Mouse (Mus musculus) cerebellum, adult 2 months (tissue): ENCODE data around the gene Enox1. TPM values are rescaled to one million over a fixed set of nuclear protein-coding genes. Genes with fewer than 3 reads are reported as not detected.

Source experiments
- DNase-seq, 2 experiments: peaks; one replicate each; pipeline ENCODE4 v3.0.0; 2021
- H3K27ac ChIP-seq: fragments of 200-500 bp; 2 replicates; pipeline ENCODE4 v1.5.1; 2012; ENCODE audit warnings: low read length, control low read depth, inconsistent platforms; ENCODE audit not compliant: insufficient read depth
- H3K27me3 ChIP-seq: fragments of 200-500 bp; 2 replicates; pipeline ENCODE4 v1.6.1; 2012; ENCODE audit warnings: inconsistent platforms, mild to moderate bottlenecking, low read length, moderate library complexity; ENCODE audit not compliant: control insufficient read depth, insufficient read depth
- H3K4me1 ChIP-seq: fragments of 200-500 bp; 2 replicates; pipeline ENCODE4 v1.6.1; 2011; ENCODE audit warnings: low read length; ENCODE audit not compliant: control insufficient read depth, insufficient read depth
- H3K4me3 ChIP-seq: fragments of 200-500 bp; replicated peaks from 2 replicates; pipeline ENCODE3; 2011; ENCODE audit warnings: mild to moderate bottlenecking, low read depth, low read length, control low read depth; ENCODE audit not compliant: insufficient read depth
- CTCF ChIP-seq: fragments of 200-500 bp; IDR thresholded peaks from 2 replicates; pipeline ENCODE4 v1.5.1; 2011; ENCODE audit warnings: low read depth, mild to moderate bottlenecking, control low read depth, low read length, moderate library complexity, borderline replicate concordance; ENCODE audit not compliant: insufficient read depth
- POLR2A ChIP-seq: fragments of 200-500 bp; IDR thresholded peaks from 2 replicates; pipeline ENCODE4 v1.6.1; 2011; ENCODE audit warnings: low read length, control low read depth, borderline replicate concordance; ENCODE audit not compliant: insufficient read depth
- WGBS: fragments of 180-500 bp; shearing (Covaris S2); methylation state at CpG from one replicate; pipeline ENCODE4 v1.1.7; 2018; 5-methylcytosine and 5-hydroxymethylcytosine counted together
- polyA plus RNA-seq: library from polyadenylated mRNA; depleted of rRNA; stranded (reverse); fragments of >200 nt; gene quantifications from 2 replicates; pipeline ENCODE4 v1.2.3, GENCODE M21; 2012

The Enox1 gene
- polyA plus RNA-seq, 1 experiment, result 15.2 TPM

GRCm38 (mm10) chr14:77509924-77510323, 353.4 kb downstream of the Enox1 start:
- no peak for TF ChIP-seq CTCF
- no peak for TF ChIP-seq POLR2A
- H3K27me3 ChIP-seq, result no peaks in the 10 kb centered on the region
- H3K4me1 ChIP-seq, result peaks cover 6% of the 10 kb centered on the region
- 93% methylated on average over 3 of the region's 3 CpGs for WGBS
- no peak for DNase-seq
- H3K4me3 ChIP-seq, result no peak overlapping the region
- H3K27ac ChIP-seq, result no peak overlapping the region

GRCm38 (mm10) chr14:77511137-77511870, 354.7 kb downstream of the Enox1 start:
- Histone ChIP-seq H3K4me1 (peaks cover 6% of the 10 kb centered on the region), H3K4me3 (no peak overlapping the region), H3K27me3 (no peaks in the 10 kb centered on the region), H3K27ac (no peak overlapping the region)
- no peak for TF ChIP-seq CTCF
- no peak for TF ChIP-seq POLR2A
- WGBS, result 92% methylated on average over 7 of the region's 7 CpGs
- no peak for DNase-seq

GRCm38 (mm10) chr14:77518017-77518416, 361.5 kb downstream of the Enox1 start:
- Histone ChIP-seq H3K27me3 (no peaks in the 10 kb centered on the region), H3K4me1 (no peaks in the 10 kb centered on the region), H3K4me3 (no peak overlapping the region), H3K27ac (no peak overlapping the region)
- no peak for TF ChIP-seq POLR2A
- no peak for TF ChIP-seq CTCF
- no peak for DNase-seq
- 84% methylated on average over 4 of the region's 4 CpGs for WGBS

DNA sequence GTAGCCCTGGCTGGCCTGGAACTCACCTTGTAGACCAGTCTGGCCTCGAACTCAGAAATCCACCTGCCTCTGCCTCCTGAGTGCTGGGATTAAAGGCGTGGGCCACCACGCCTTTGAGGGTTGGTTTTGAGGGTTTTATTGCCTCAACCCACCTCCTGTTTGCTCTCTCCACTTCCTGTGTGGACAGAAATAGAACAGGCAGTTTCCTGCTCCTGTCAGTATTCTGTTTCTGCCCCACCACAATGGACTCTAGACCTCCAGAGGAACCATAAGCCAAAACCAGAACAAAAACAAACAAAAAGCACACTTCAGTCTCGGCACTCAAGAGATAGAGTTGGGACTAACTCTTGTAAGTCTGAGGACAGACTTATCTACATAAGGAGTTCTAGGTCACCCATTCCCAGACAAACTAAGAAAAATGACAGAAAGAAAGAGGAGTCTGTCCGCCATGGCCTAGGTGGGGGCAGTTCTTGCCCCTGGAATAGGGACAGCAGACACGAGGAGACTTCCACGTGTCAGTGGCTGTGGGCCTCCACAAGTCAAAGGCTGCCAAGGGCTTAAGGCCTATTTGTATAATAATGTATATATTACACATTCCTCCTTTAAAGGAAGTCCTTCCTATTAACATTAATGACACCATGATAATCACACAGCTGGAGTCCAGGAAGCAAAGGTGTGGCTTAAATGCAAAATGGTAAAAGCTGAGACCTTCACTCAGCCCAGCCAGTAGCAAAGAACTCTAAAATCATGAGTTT, 362.6 kb downstream of the Enox1 start:
- no peak for TF ChIP-seq POLR2A

GRCm38 (mm10) chr14:77519701-77520100, 363.1 kb downstream of the Enox1 start:
- TF ChIP-seq POLR2A (no peak), CTCF (no peak)
- no peaks in the 10 kb centered on the region for H3K4me1 ChIP-seq
- 89% methylated on average over 1 of the region's 1 CpGs for WGBS
- DNase-seq, result no peak
- H3K27me3 ChIP-seq, result no peaks in the 10 kb centered on the region
- H3K27ac ChIP-seq, result no peak overlapping the region
- no peak overlapping the region for H3K4me3 ChIP-seq

More for the DNA sequence above, 362.6 kb downstream of the Enox1 start:
- Histone ChIP-seq H3K4me3 (no peak overlapping the region), H3K27ac (no peak overlapping the region), H3K4me1 (no peaks in the 10 kb centered on the region), H3K27me3 (no peaks in the 10 kb centered on the region)
- 96% methylated on average over 7 of the region's 7 CpGs for WGBS
- DNase-seq, result no peak

DNA sequence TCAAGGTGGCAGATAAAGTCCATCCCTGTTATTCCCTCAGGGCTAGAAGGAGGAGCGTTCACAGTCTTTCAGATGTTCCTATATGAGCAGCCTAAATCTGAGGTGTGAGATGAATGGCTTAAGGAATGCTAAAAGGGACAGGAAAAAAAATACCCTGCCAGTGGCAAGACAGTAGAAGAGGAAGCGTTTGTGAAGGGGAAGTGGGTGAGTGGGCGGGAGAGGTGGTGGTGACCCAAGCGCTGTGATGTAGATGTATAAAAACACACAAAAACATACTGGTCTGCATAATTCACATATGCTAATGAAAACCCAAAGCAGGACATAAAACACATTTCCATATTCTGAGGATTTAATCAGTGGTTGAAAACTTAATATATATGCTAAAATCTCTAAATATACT, 367.7 kb downstream of the Enox1 start:
- no peak for DNase-seq
- TF ChIP-seq CTCF (no peak), POLR2A (no peak)
- Histone ChIP-seq H3K4me3 (no peak overlapping the region), H3K27me3 (no peaks in the 10 kb centered on the region), H3K27ac (no peak overlapping the region), H3K4me1 (no peaks in the 10 kb centered on the region)
- 92% methylated on average over 4 of the region's 4 CpGs for WGBS

DNA sequence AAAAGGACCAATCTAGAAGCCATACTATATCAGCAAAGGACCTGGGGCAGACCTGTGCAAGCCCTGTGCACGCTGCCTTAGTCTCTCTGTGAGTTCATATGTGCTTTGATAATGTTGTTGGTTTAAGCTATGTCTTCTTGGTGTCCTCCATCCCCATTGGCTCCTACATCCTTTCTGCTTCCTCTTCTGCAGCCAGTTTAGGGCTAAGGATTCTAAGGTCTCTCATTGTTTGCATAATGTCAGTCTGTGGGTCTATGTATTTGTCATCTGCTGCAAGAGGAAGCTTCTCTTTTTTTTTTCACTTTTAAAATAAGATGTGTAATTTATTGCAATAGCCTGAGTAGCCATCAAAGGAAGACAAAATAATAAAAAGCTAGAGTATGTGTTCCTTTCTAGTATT, 369.7 kb downstream of the Enox1 start:
- no peaks in the 10 kb centered on the region; the same call in 1 of the 2 replicates for H3K27me3 ChIP-seq
- no peak overlapping the region for H3K27ac ChIP-seq
- H3K4me1 ChIP-seq, result no peaks in the 10 kb centered on the region
- H3K4me3 ChIP-seq, result no peak overlapping the region
- TF ChIP-seq CTCF (no peak), POLR2A (no peak)
- 97% methylated on average over 1 of the region's 1 CpGs for WGBS
- no peak for DNase-seq

DNA sequence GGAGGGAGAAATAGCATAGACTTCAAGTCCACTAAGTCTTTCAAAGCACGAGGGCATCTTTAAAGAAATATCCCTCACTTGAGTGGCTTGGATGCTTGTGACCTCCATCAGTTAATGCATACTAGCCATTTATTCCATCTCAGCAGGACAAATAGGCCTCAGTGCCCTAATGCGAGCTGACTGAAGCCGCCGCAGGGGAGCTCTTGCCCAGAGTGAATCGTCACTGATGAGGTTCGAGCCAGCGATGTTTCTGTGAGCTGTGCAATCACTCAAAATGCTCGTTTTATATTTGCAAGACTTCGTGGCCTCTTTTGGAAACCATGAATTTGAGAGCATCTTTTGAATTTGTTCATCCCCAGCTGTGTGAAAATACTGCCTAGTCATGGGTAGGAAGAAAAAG, 372.6 kb downstream of the Enox1 start:
- no peaks in the 10 kb centered on the region; the same call in 1 of the 2 replicates for H3K27me3 ChIP-seq
- no peak overlapping the region for H3K27ac ChIP-seq
- no peak for DNase-seq
- no peak overlapping the region for H3K4me3 ChIP-seq
- peaks cover 5% of the 10 kb centered on the region for H3K4me1 ChIP-seq
- WGBS, result 77% methylated on average over 9 of the region's 9 CpGs
- TF ChIP-seq CTCF (no peak), POLR2A (no peak)
